Mouse (Mus musculus): Measurements from ENCODE around the gene Elane.

Gene Elane

DNA sequence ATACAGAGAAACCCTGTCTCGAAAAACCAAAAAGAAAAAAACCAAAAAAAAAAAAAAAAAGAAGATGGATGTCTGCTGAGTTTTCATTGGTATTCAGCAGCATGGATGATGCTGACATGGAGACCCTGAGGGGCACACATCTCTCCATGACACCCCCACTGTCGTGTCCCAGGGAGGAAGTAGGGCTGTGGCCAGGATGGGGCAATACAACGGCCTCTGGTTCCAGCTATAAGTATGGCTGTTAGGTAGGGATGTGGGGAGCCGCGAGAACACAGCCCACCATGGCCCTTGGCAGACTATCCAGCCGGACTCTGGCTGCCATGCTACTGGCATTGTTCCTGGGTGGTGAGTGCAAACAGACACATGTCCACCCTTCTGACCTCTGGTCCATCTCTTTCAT, at the start of gene Elane:
Elane (plus strand) TSS at position 194 of the 400 bp plus-strand sequence.
- no peak for ATAC-seq (ENCODE audit: insufficient number of reproducible peaks, low FRiP score, low TSS enrichment)

- no peak for ATAC-seq (ENCODE audit: insufficient number of reproducible peaks, low FRiP score, low TSS enrichment)
Observed at GRCm38 (mm10) chr10:79836918-79837317, 49.1 kb upstream of the Elane start.

DNA sequence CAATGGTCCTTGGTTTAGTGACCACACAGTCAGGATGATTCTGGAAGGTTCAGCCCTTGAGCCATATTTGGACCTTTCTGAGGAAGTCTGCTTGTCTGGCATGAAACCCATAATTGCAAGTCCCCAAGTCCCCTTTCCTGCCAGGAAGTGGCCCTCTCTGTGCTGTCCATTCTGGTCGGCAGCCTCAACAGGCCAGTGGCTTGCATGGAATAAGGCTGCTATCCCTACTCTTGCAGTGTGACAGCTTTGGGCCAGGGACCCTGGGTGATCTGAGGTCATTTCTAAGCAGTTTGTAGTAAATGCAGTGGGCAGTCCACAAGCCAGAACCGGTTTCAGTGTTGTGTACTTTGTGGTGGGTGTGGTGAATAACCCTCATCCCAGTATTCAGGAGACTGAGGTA, 47.9 kb upstream of the Elane start:
- ATAC-seq (ENCODE audit: insufficient number of reproducible peaks, low FRiP score, low TSS enrichment): no peak

DNA sequence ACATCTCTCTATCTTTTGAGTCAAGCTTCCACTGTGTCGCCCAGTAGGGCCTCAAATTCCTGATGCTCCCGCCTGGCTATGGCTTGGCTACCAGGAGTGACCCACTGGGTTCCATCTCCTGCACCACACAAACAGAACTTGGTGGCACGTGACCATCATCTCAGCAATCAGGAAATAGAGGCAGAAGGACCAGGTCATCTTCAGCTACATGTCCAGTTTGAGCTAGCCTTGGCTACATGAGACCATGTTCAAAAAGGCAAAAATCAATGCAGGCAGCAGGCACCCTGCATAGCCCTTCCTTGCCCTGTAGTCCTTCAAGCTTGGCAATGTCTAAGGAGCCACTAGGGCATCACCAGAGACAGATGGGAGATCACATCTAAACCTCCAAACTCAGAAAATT, 46.0 kb upstream of the Elane start:
- ATAC-seq (ENCODE audit: insufficient number of reproducible peaks, low FRiP score, low TSS enrichment): no peak

- peak; percentile 80 for ATAC-seq (ENCODE audit: insufficient number of reproducible peaks, low FRiP score, low TSS enrichment)
Observed at GRCm38 (mm10) chr10:79840644-79841551, 45.1 kb upstream of the Elane start.

DNA sequence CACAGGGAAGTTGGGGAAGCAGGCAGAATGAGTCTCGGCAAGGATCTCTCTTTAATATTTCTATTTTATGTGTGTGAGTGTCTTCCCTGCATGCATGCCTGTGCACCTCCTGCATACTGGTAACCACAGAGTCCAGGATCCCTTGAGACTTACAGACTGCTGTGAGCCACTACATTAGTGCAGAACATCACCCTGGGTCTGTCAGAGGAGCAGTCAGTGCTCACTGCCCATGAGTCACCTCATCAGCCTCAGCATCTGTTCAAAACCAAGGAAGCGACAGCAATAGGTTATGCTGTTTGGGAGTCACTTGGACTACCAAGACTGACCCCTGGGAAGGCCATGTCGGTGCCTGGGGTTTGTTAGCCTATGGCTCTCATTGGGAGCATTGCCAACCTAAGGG, 43.7 kb upstream of the Elane start:
- ATAC-seq (ENCODE audit: insufficient number of reproducible peaks, low FRiP score, low TSS enrichment): no peak

GRCm38 (mm10) chr10:79843476-79843875, 42.6 kb upstream of the Elane start:
- no peak for ATAC-seq (ENCODE audit: insufficient number of reproducible peaks, low FRiP score, low TSS enrichment)

DNA sequence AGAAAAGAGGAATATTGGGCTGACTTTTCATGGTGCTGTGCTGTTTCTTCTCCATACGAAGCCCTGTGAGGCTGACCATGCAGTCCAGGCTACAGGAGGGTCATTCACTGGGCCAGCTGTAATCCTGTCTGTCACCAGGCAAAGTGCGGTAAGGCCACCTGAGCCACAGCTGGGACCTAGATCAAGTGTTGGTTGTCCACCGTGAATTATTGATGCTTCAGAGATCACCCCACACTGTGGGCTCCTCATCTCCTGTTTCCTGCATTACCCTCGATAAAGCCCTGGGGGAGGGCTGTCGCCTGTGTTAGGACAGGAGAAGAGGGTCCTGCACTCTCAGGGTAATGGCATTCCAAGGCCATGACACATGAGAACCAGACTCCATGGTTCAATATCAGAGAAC, 39.5 kb upstream of the Elane start:
- ATAC-seq (ENCODE audit: insufficient number of reproducible peaks, low FRiP score, low TSS enrichment): no peak

- ATAC-seq (ENCODE audit: insufficient number of reproducible peaks, low FRiP score, low TSS enrichment): no peak
Observed at GRCm38 (mm10) chr10:79849941-79850628, 36.0 kb upstream of the Elane start.

DNA sequence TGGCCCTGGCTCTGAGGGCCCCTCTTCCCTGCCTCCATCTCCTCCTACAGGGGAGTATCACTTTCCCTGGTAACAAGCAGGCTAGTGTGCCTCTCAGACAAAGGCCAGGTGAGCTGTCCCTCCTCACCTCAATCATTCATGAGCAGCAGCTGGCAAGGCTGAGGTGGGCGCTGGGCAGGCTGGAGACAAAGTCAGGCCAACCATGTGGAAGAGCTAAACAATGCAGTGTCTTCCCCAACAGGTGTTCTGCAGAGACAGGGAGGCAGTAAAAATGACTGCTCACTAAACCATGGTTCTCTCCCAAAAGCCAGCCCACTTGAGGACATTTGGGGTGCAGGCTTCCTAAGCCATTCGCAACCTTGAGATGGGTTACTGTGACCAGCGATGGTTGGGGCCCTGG, 34.4 kb upstream of the Elane start:
- ATAC-seq (ENCODE audit: insufficient number of reproducible peaks, low FRiP score, low TSS enrichment): no peak

DNA sequence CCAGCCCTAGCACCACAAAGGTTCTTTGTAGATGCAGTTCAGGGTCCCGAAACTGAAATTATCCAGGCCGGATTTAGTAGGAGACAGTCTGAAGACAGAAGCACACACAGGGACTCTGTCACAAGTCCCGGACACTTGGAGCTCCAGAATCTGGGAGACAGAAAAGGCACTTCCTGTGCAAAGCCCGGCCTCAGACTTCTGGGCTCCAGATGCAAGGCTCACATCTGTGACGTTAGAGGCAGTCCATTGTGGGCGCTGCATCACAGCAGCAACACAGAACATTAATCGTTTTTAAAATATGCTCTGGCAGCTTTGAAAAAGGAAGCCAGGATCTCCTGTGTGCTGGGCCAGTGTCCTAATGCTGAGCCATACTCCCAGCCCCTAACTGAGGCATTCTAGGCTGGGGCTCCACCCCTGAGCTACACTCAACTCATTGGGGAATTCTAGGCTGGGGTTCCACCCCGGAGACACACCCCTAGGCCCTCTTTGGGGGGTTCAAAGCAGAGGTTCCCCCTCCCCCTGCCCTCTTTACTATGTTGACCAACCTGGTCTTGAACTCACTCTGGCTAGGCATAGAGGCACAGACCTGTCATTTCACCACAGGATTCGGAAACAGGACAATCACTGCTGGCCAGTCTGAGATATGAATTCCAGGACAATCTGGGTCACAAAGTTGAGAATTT, 33.8 kb upstream of the Elane start:
- no peak for ATAC-seq (ENCODE audit: insufficient number of reproducible peaks, low FRiP score, low TSS enrichment)

DNA sequence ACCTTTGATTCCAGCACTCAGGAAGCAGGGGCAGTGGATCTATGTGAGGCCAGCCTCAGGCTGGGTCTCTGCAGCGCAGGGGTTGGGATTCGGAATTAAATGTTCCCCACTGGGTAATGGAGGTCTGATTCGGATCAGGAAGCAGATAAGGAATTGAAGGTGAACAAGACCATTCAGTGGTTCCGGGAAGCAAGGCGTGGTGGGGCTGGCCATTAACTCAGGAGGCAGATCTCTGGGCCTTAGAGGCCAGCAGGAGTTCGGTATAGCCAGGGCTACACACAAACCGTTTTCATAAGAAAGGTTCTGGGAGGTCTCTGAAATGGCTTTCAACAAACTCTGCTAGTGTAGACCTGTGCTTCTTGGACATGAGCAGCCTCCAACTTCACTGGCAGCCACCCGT, 33.2 kb upstream of the Elane start:
- ATAC-seq (ENCODE audit: insufficient number of reproducible peaks, low FRiP score, low TSS enrichment): no peak

- no peak for ATAC-seq (ENCODE audit: insufficient number of reproducible peaks, low FRiP score, low TSS enrichment)
Observed at GRCm38 (mm10) chr10:79853392-79853791, 32.7 kb upstream of the Elane start.

GRCm38 (mm10) chr10:79853860-79854795, 31.9 kb upstream of the Elane start, which contains the start of gene Ptbp1:
Ptbp1 (plus strand) TSS chr10:79854427.
- peak; percentile 90 for ATAC-seq (ENCODE audit: insufficient number of reproducible peaks, low FRiP score, low TSS enrichment)

GRCm38 (mm10) chr10:79854801-79855541, 31.1 kb upstream of the Elane start:
- no peak for ATAC-seq (ENCODE audit: insufficient number of reproducible peaks, low FRiP score, low TSS enrichment)

DNA sequence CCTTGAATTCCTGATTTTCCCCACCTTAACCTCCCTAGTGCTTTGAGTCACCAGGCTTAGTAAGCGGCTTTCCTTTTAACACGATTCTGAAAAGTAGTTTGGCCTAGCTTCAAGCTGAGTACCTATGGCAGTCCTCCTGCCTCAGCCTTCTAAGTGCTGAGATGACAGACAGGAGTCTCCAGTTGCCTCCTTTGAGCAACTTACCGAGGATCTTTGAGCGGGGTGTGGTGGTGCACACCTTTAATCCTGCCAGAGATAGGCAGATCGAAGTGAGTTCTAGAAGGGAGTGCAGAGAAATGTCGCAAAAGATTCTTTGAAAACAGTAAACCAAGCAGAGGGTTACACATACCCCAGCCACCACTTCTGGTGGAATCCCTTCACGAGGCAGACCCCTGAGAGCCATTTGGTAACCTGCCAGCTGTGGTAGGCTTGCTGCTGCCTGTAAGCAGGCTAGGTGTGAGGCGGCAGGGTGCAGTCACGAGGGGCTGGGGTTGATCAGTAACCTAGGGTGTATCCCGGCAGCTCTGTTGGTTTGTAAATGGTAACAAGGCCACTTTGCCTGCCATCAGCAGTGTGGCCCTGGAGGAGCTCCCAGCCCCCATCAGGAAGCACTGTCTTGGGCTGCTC, 30.4 kb upstream of the Elane start:
- no peak for ATAC-seq (ENCODE audit: insufficient number of reproducible peaks, low FRiP score, low TSS enrichment)

- ATAC-seq (ENCODE audit: insufficient number of reproducible peaks, low FRiP score, low TSS enrichment): no peak
Observed at GRCm38 (mm10) chr10:79856280-79856679, 29.8 kb upstream of the Elane start.

DNA sequence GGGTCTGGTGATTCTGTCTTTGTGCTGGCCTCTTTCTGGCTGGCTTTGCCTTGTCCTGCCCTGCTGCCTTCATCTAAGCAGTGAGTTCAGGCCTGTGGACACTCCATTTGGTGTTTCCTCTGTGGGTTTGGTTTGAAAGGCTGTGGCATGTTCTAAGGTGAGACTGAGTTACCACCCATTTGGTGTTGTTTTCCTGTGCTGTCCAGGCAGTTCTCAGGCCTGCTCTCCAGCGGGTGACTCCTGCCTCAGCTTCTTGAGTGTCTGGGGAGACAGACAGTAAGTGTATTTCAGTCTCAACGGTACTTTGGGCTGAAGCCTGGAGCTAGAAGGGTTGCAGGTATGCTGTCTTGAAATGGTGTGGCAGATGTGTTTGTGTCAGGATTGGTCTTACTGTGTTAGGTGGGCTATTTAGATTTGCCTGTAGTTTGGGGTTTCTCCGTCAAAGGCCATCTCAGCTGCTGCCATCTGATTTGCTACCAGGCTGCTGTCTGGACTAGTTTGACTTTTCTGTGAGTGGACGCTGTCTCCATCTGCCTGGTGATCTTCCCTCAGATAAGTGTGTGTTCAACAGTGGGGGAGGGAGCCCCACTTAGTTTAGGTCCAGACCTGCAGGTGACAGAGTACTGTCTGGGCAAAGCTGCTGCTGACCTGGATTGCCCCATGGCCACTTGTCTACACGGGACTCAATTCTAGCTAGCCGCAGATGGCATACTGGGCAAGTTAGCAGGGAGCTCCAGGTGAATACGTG, 29.2 kb upstream of the Elane start:
- ATAC-seq (ENCODE audit: insufficient number of reproducible peaks, low FRiP score, low TSS enrichment): no peak
